Mouse (Mus musculus) layer of hippocampus, postnatal 10 days (tissue): ENCODE data around the gene Zdhhc8. TPM values are rescaled to one million over a fixed set of nuclear protein-coding genes. Genes with fewer than 3 reads are reported as not detected.

Source experiments
- microRNA-seq, 2 experiments: library from miRNA; unstranded; fragments of <30 nt; microRNA quantifications; one replicate each; pipeline ENCODE4 v1.2.0; 2021
- total RNA-seq, 2 experiments: library from RNA; stranded (reverse); gene quantifications; 2 replicates each; pipeline ENCODE4 v1.2.3; 2021

The Zdhhc8 gene
- total RNA-seq, 2 experiments from 2014 or later, result 73.9 to 75.1 TPM

Small RNA genes within 50 kb of the gene (microRNA-seq; reads per million reads assigned to microRNA genes)
- 0.20 to 0.22 reads per million in 2 experiments for gene Gm24572
- gene Mir1306, result 194 to 260 reads per million in 2 experiments

Other genes with a start within 250 kb of the Zdhhc8 start
- 100 to 1,000 TPM in 1 of 2 experiments, 10 to 100 TPM in 1; 87.0 to 112 TPM for gene Dgcr6, start 182.3 kb downstream of the Zdhhc8 start, total RNA-seq
- gene Prodh, start 144.9 kb downstream of the Zdhhc8 start, total RNA-seq, result 10 to 100 TPM; 15.8 to 17.3 TPM
- 10 to 100 TPM; 76.3 to 78.0 TPM for gene Rtn4r, start 107.5 kb downstream of the Zdhhc8 start, total RNA-seq
- not detected for gene Ccdc188, start 17.3 kb downstream of the Zdhhc8 start, total RNA-seq
- gene Trmt2a, start 13.5 kb upstream of the Zdhhc8 start, total RNA-seq, result 10 to 100 TPM; 54.4 to 65.1 TPM
- gene Ranbp1, start 13.6 kb upstream of the Zdhhc8 start, total RNA-seq, result 100 to 1,000 TPM; 133 to 147 TPM
- not detected for gene Gm49776, start 23.2 kb upstream of the Zdhhc8 start, total RNA-seq
- 10 to 100 TPM; 39.1 to 41.4 TPM for gene Dgcr8, start 54.1 kb upstream of the Zdhhc8 start, total RNA-seq
- gene Tango2, start 113.0 kb upstream of the Zdhhc8 start, total RNA-seq, result 100 to 1,000 TPM; 100 to 102 TPM
- gene Arvcf, start 113.0 kb upstream of the Zdhhc8 start, total RNA-seq, result 10 to 100 TPM; 46.2 to 53.9 TPM
- 10 to 100 TPM; 22.1 to 28.4 TPM for gene Txnrd2, start 191.2 kb upstream of the Zdhhc8 start, total RNA-seq
- gene Comt, start 191.7 kb upstream of the Zdhhc8 start, total RNA-seq, result 10 to 100 TPM; 55.3 to 59.8 TPM